Mouse (Mus musculus) MEL (cell line): ENCODE measurements around the gene Myog. TPM values are rescaled to one million over a fixed set of nuclear protein-coding genes. Genes with fewer than 3 reads are reported as not detected.

Source experiments
- DNase-seq: peaks from one replicate; pipeline ENCODE4 v3.0.0; 2011; ENCODE audit warnings: low read depth, low spot score
- H3K27ac ChIP-seq: 2 replicates; pipeline ENCODE4 v1.5.1; 2012; ENCODE audit warnings: low read depth, mild to moderate bottlenecking, control low read depth, low read length, moderate library complexity; ENCODE audit not compliant: control insufficient read depth
- H3K27me3 ChIP-seq, 2 experiments: fragments of 150-350 bp in 1 of 2; sonication (generic) in 1 of 2; 2 replicates each; pipeline ENCODE4 v1.6.1; 2012; ENCODE audit warnings: low read length in 2 of 2, mild to moderate bottlenecking in 2 of 2, improper control_type of control experiment in 1 of 2, moderate library complexity in 1 of 2; ENCODE audit not compliant: insufficient read depth in 2 of 2, control insufficient read depth in 1 of 2
- H3K36me3 ChIP-seq, 2 experiments: 2 replicates each; pipeline ENCODE4 v1.6.1; 2012 to 2014; ENCODE audit warnings: low read length in 2 of 2, improper control_type of control experiment in 1 of 2, inconsistent platforms in 1 of 2, mild to moderate bottlenecking in 1 of 2; ENCODE audit not compliant: insufficient read depth in 2 of 2, control insufficient read depth in 1 of 2
- H3K4me1 ChIP-seq, 2 experiments: fragments of 150-350 bp in 1 of 2; sonication (generic) in 1 of 2; 2 replicates each; pipeline ENCODE4 v1.6.1; 2012; ENCODE audit warnings: low read length in 2 of 2, improper control_type of control experiment in 1 of 2, mild to moderate bottlenecking in 1 of 2; ENCODE audit not compliant: insufficient read depth in 2 of 2, control insufficient read depth in 1 of 2
- H3K4me3 ChIP-seq, 2 experiments: fragments of 150-350 bp in 1 of 2; sonication (generic) in 1 of 2; 2 replicates each; pipeline ENCODE4 v1.5.1; 2012; ENCODE audit warnings: low read depth in 2 of 2, low read length in 2 of 2, mild to moderate bottlenecking in 2 of 2, moderate library complexity in 2 of 2, control low read depth in 1 of 2, improper control_type of control experiment in 1 of 2; ENCODE audit not compliant: control insufficient read depth in 1 of 2, insufficient read depth in 1 of 2
- H3K79me2 ChIP-seq: 2 replicates; pipeline ENCODE4 v1.6.1; 2012; ENCODE audit warnings: mild to moderate bottlenecking, low read length, moderate library complexity; ENCODE audit not compliant: control insufficient read depth, poor library complexity, insufficient read depth
- H3K9ac ChIP-seq: 2 replicates; pipeline ENCODE4 v1.6.1; 2012; ENCODE audit warnings: low read depth, mild to moderate bottlenecking, control low read depth, low read length, moderate library complexity; ENCODE audit not compliant: control insufficient read depth, poor library complexity, severe bottlenecking
- H3K9me3 ChIP-seq: fragments of 150-350 bp; sonication (generic); replicated peaks from 2 replicates; pipeline ENCODE4 v1.6.1; 2012; ENCODE audit warnings: mild to moderate bottlenecking, low read length, improper control_type of control experiment, moderate library complexity; ENCODE audit not compliant: insufficient read depth
- BHLHE40 ChIP-seq: IDR thresholded peaks from 2 replicates; pipeline ENCODE4 v1.6.1; 2012; ENCODE audit warnings: low read depth, mild to moderate bottlenecking, inconsistent platforms, low read length, improper control_type of control experiment, borderline replicate concordance
- CHD1 ChIP-seq: IDR thresholded peaks from 2 replicates; pipeline ENCODE4 v1.6.1; 2012; ENCODE audit warnings: low read depth, mild to moderate bottlenecking, inconsistent platforms, low read length, improper control_type of control experiment
- CHD2 ChIP-seq: IDR thresholded peaks from 2 replicates; pipeline ENCODE4 v1.6.1; 2011; ENCODE audit warnings: low read length, improper control_type of control experiment
- CTCF ChIP-seq, 3 experiments: IDR thresholded peaks in 2 of 3; conservative IDR thresholded peaks in 1 of 3; 2 replicates each; pipeline ENCODE4 v1.5.1; 2011 to 2012; ENCODE audit warnings: low read length in 3 of 3, low read depth in 2 of 3, mild to moderate bottlenecking in 2 of 3, improper control_type of control experiment in 1 of 3, inconsistent platforms in 1 of 3, mixed read lengths in 1 of 3, moderate library complexity in 1 of 3; ENCODE audit not compliant: control insufficient read depth in 1 of 3, insufficient read depth in 1 of 3, poor library complexity in 1 of 3, severe bottlenecking in 1 of 3
- E2F4 ChIP-seq: IDR thresholded peaks from 2 replicates; pipeline ENCODE4 v1.6.1; 2011; ENCODE audit warnings: low read depth, low read length, improper control_type of control experiment, borderline replicate concordance
- GATA1 ChIP-seq: IDR thresholded peaks from 2 replicates; pipeline ENCODE4 v1.6.1; 2011; ENCODE audit warnings: low read depth, low read length, improper control_type of control experiment
- HCFC1 ChIP-seq: IDR thresholded peaks from 2 replicates; pipeline ENCODE4 v1.6.1; 2012; ENCODE audit warnings: low read depth, mild to moderate bottlenecking, inconsistent platforms, low read length, improper control_type of control experiment, moderate library complexity
- KAT2A ChIP-seq: conservative IDR thresholded peaks from 2 replicates; pipeline ENCODE4 v1.6.1; 2012; ENCODE audit warnings: low read depth, low read length, improper control_type of control experiment, inconsistent platforms
- MAX ChIP-seq: IDR thresholded peaks from 2 replicates; pipeline ENCODE4 v1.6.1; 2011; ENCODE audit warnings: low read length, improper control_type of control experiment
- MAZ ChIP-seq: IDR thresholded peaks from 2 replicates; pipeline ENCODE4 v1.6.1; 2012; ENCODE audit warnings: low read depth, mild to moderate bottlenecking, inconsistent platforms, low read length, improper control_type of control experiment
- MYC ChIP-seq: IDR thresholded peaks from 2 replicates; pipeline ENCODE4 v1.6.1; 2011; ENCODE audit warnings: low read depth, mild to moderate bottlenecking, low read length, improper control_type of control experiment, moderate library complexity
- POLR2A ChIP-seq, 2 experiments: IDR thresholded peaks; 2 replicates each; pipeline ENCODE4 v1.6.1; 2011 to 2012; ENCODE audit warnings: low read length in 2 of 2, mild to moderate bottlenecking in 2 of 2, control low read depth in 1 of 2, improper control_type of control experiment in 1 of 2, low read depth in 1 of 2, moderate library complexity in 1 of 2; ENCODE audit not compliant: control insufficient read depth in 1 of 2, insufficient read depth in 1 of 2, poor library complexity in 1 of 2
- RAD21 ChIP-seq: IDR thresholded peaks from 2 replicates; pipeline ENCODE4 v1.6.1; 2011; ENCODE audit warnings: mild to moderate bottlenecking, low read depth, low read length, improper control_type of control experiment
- SMC3 ChIP-seq: IDR thresholded peaks from 2 replicates; pipeline ENCODE4 v1.6.1; 2011; ENCODE audit warnings: low read depth, low read length, improper control_type of control experiment
- TBP ChIP-seq: IDR thresholded peaks from 2 replicates; pipeline ENCODE4 v1.8.0; 2011; ENCODE audit warnings: low read depth, low read length, improper control_type of control experiment
- TCF12 ChIP-seq: IDR thresholded peaks from 2 replicates; pipeline ENCODE4 v1.6.1; 2014; ENCODE audit warnings: low read depth, mild to moderate bottlenecking, inconsistent platforms, low read length, improper control_type of control experiment, moderate library complexity
- USF1 ChIP-seq: IDR thresholded peaks from 2 replicates; pipeline ENCODE4 v1.6.1; 2014; ENCODE audit warnings: low read depth, mild to moderate bottlenecking, inconsistent platforms, low read length, improper control_type of control experiment, moderate library complexity
- ZC3H11A ChIP-seq: IDR thresholded peaks from 2 replicates; pipeline ENCODE4 v1.6.1; 2012; ENCODE audit warnings: low read depth, mild to moderate bottlenecking, inconsistent platforms, low read length, improper control_type of control experiment
- polyA plus RNA-seq, 2 experiments: library from polyadenylated mRNA; stranded (reverse) in 1 of 2; unstranded in 1 of 2; fragments of >175 nt in 1 of 2; fragments of >200 nt in 1 of 2; gene quantifications; 2 replicates each; pipeline versions ENCODE4 v1.2.1 to v1.2.4; 2012; ENCODE audit warnings: low replicate concordance in 2 of 2, low read depth in 1 of 2; ENCODE audit not compliant: insufficient read length in 2 of 2, insufficient read depth in 1 of 2, missing spikeins in 1 of 2
- total RNA-seq: library from RNA; depleted of rRNA; stranded (reverse); fragments of 300-350 nt; gene quantifications from 2 replicates; pipeline ENCODE4 v1.2.3, GENCODE M21; 2012

Myog gene
- total and polyA plus RNA-seq, 3 experiments = not detected

- H3K4me3 ChIP-seq = no peak overlapping the region
- no peak overlapping the region for H3K27ac ChIP-seq
- TF ChIP-seq TCF12 (no peak), BHLHE40 (no peak), TBP (no peak), CTCF (IDR thresholded peaks at IDR 0.05 in 2 of 3, conservative IDR thresholded peaks at IDR 0.05 in 1 of 3; ENCODE audit: control insufficient read depth in 1 of 3, insufficient read depth in 1 of 3, low read depth in 2 of 3, low read length in 3 of 3, poor library complexity in 1 of 3, severe bottlenecking in 1 of 3) (peak; percentile 69 to 87 (median 78)), RAD21 (peak; percentile 56), ZC3H11A (peak; percentile 52), SMC3 (peak; percentile 65), MAZ (no peak)
- no peaks in the 10 kb centered on the region for H3K36me3 ChIP-seq
- DNase-seq = peak; percentile 32
- H3K9me3 ChIP-seq = no peaks in the 10 kb centered on the region
- H3K4me1 ChIP-seq = no peaks in the 10 kb centered on the region
- H3K79me2 ChIP-seq = no peaks in the 10 kb centered on the region
- H3K9ac ChIP-seq = no peak overlapping the region
- H3K27me3 ChIP-seq = peaks cover 0 to 2% of the 10 kb centered on the region in 2 experiments; a peak in 3 of 4 replicates
Observed at GRCm38 (mm10) chr1:134290909-134291308, 1.1 kb downstream of the Myog start.

GRCm38 (mm10) chr1:134291555-134291954 is 1.8 kb downstream of the Myog start:
- TF ChIP-seq CHD1 (no peak), USF1 (no peak), CHD2 (no peak), KAT2A (no peak), E2F4 (no peak)

GRCm38 (mm10) chr1:134292073-134292472 is 2.3 kb downstream of the Myog start:
- no peaks in the 10 kb centered on the region for H3K79me2 ChIP-seq
- H3K9ac ChIP-seq = no peak overlapping the region
- H3K36me3 ChIP-seq = no peaks in the 10 kb centered on the region
- no peak overlapping the region for H3K27ac ChIP-seq
- H3K27me3 ChIP-seq = peaks cover 0 to 2% of the 10 kb centered on the region in 2 experiments; a peak in 3 of 4 replicates
- H3K9me3 ChIP-seq = no peaks in the 10 kb centered on the region
- TF ChIP-seq GATA1 (no peak), HCFC1 (no peak), MAX (no peak), MYC (no peak), POLR2A (IDR thresholded peaks at IDR 0.05; ENCODE audit: control insufficient read depth in 1 of 2, insufficient read depth in 1 of 2, low read depth in 1 of 2, low read length in 2 of 2, poor library complexity in 1 of 2) (no peak)
- H3K4me3 ChIP-seq = no peak overlapping the region
- no peak for DNase-seq
- H3K4me1 ChIP-seq = no peaks in the 10 kb centered on the region

More at GRCm38 (mm10) chr1:134291555-134291954, 1.8 kb downstream of the Myog start:
- peaks cover 0 to 2% of the 10 kb centered on the region in 2 experiments; a peak in 3 of 4 replicates for H3K27me3 ChIP-seq
- no peaks in the 10 kb centered on the region for H3K9me3 ChIP-seq
- no peak overlapping the region for H3K27ac ChIP-seq
- no peaks in the 10 kb centered on the region for H3K4me1 ChIP-seq
- no peak overlapping the region for H3K4me3 ChIP-seq
- H3K9ac ChIP-seq = no peak overlapping the region
- H3K36me3 ChIP-seq = no peaks in the 10 kb centered on the region
- no peaks in the 10 kb centered on the region for H3K79me2 ChIP-seq
- no peak for DNase-seq
